Mouse (Mus musculus): ENCODE measurements around the gene Slc45a2.

GRCm38 (mm10) chr15:11035947-11036474, 35.5 kb downstream of the Slc45a2 start:
- TF ChIP-seq CTCF (IDR thresholded peaks at IDR 0.05; ENCODE audit: borderline replicate concordance, extremely low read depth, insufficient read depth, insufficient read length) = no peak
- no peak for TF ChIP-seq POLR2A (IDR thresholded peaks at IDR 0.05; ENCODE audit: borderline replicate concordance, extremely low read depth, insufficient read depth, insufficient read length, poor library complexity, severe bottlenecking)

Measured in brain, embryonic 14.5 days (tissue).